Mouse (Mus musculus) liver, postnatal 0 days (tissue): ENCODE results near the gene Lypd4.

Source experiments
- CTCF ChIP-seq: sonication (generic); IDR thresholded peaks from 2 replicates; pipeline ENCODE4 v1.5.1; 2016; ENCODE audit warnings: antibody characterized with exemption, low read depth
- EP300 ChIP-seq: IDR thresholded peaks from 2 replicates; pipeline ENCODE4 v1.6.1; 2016; ENCODE audit warnings: antibody characterized with exemption, low read depth, mild to moderate bottlenecking

- TF ChIP-seq CTCF (no peak), EP300 (no peak)
Measured at GRCm38 (mm10) chr7:24885468-24886307, 15.9 kb upstream of the Lypd4 start.
